ENCODE assay signal across 19 mouse cellular contexts in the genomic region with DNA sequence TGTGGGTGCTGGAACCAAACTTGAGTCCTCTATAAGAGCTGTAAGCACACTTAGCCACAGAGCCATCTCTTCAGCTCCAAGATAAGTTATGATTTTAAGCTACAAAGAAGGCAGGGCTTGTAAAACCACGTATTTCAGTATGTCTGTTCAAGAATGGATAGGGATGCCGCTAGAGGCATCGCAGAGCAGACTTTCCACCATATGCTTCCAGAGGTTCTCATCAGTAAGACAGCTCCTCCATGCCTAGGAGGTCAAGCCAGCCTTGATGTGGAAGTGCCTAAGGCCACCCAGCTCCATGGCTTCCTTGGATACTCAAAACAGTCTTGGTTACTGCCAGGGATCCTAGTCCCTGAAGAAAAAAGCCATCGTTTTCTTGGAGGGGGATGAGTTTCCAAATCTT. TPM values are rescaled to one million over a fixed set of nuclear protein-coding genes. Genes with fewer than 3 reads are reported as not detected.
"Had no signal": no experiment of that assay in that cellular context is flagged by ENCODE, and none has a peak within 500 bp of the region (broad histone marks: within the 10 kb centered on the region; RNA-seq: fewer than 3 reads in every experiment).

No protein-coding gene starts in this region.

- ATAC-seq: lung, postnatal 0 days; midbrain, embryonic 13.5 days; midbrain, embryonic 15.5 days had no signal

- H3K36me3 ChIP-seq: lung, embryonic 15.5 days; midbrain, embryonic 13.5 days; midbrain, embryonic 15.5 days; neural tube, embryonic 12.5 days; stomach, embryonic 15.5 days had no signal

- H3K4me3 ChIP-seq: lung, embryonic 15.5 days; megakaryocyte, embryonic 14.5 days; midbrain, embryonic 13.5 days; midbrain, embryonic 15.5 days; neural tube, embryonic 12.5 days; stomach, embryonic 15.5 days had no signal

- H3K27me3 ChIP-seq: lung, embryonic 15.5 days; midbrain, embryonic 13.5 days; midbrain, embryonic 15.5 days; neural tube, embryonic 12.5 days; stomach, embryonic 15.5 days had no signal

- H3K9me3 ChIP-seq: lung, embryonic 15.5 days; midbrain, embryonic 13.5 days; midbrain, embryonic 15.5 days; neural tube, embryonic 12.5 days; stomach, embryonic 15.5 days had no signal

- H3K4me2 ChIP-seq: lung, embryonic 15.5 days; midbrain, embryonic 11.5 days; midbrain, embryonic 13.5 days; midbrain, embryonic 15.5 days; neural tube, embryonic 12.5 days; stomach, embryonic 15.5 days had no signal

- H3K27ac ChIP-seq: lung, embryonic 15.5 days; macrophage; midbrain, embryonic 13.5 days; midbrain, embryonic 15.5 days; neural tube, embryonic 12.5 days; stomach, embryonic 15.5 days; stomach, postnatal 0 days had no signal

- DNase-seq: lung, adult 2 months; lung, postnatal 14 days; lung, postnatal 36 days; right cerebral cortex, postnatal 14 days; thymus, adult 2 months; thymus, postnatal 25 days; thymus, postnatal 4 days had no signal

- H3K4me1 ChIP-seq: neural tube, embryonic 12.5 days; stomach, embryonic 15.5 days had no signal

- H3K9ac ChIP-seq: lung, embryonic 15.5 days; midbrain, embryonic 13.5 days; midbrain, embryonic 15.5 days; neural tube, embryonic 12.5 days; stomach, embryonic 15.5 days had no signal

RNA-seq across cellular contexts. Expression of a gene that starts 10.8 kb away (rescaled TPM):
- total RNA-seq: monocyte, adult 5-6 weeks; neutrophil, adult 5-6 weeks had no signal
